Mouse (Mus musculus): ENCODE measurements around the gene Marveld3.

Gene Marveld3

GRCm38 (mm10) chr8:109961693-109962367, at the start of gene Marveld3:
TSS of gene Marveld3 (minus strand) at chr8:109962203.
- DNase-seq (ENCODE audit: low read depth in 1 of 2, low spot score in 2 of 2): no peak

- no peak for DNase-seq (ENCODE audit: low read depth in 1 of 2, low spot score in 2 of 2)
Measured at GRCm38 (mm10) chr8:110010868-110011267, 48.9 kb upstream of the Marveld3 start.

- no peak for DNase-seq (ENCODE audit: low read depth in 1 of 2, low spot score in 2 of 2)
Measured at GRCm38 (mm10) chr8:110008995-110009446, 47.0 kb upstream of the Marveld3 start.

- DNase-seq (ENCODE audit: low read depth in 1 of 2, low spot score in 2 of 2): no peak
Measured at GRCm38 (mm10) chr8:110008228-110008994, 46.4 kb upstream of the Marveld3 start.

- no peak for DNase-seq (ENCODE audit: low read depth in 1 of 2, low spot score in 2 of 2)
Measured at GRCm38 (mm10) chr8:110006312-110007023, 44.5 kb upstream of the Marveld3 start.

GRCm38 (mm10) chr8:110004300-110004699, 42.3 kb upstream of the Marveld3 start:
- no peak for DNase-seq (ENCODE audit: low read depth in 1 of 2, low spot score in 2 of 2)

GRCm38 (mm10) chr8:110002953-110003352, 41.0 kb upstream of the Marveld3 start:
- DNase-seq (ENCODE audit: low read depth in 1 of 2, low spot score in 2 of 2): no peak

- no peak for DNase-seq (ENCODE audit: low read depth in 1 of 2, low spot score in 2 of 2)
Measured at GRCm38 (mm10) chr8:109999974-110000373, 38.0 kb upstream of the Marveld3 start.

- DNase-seq (ENCODE audit: low read depth in 1 of 2, low spot score in 2 of 2): no peak
Measured at GRCm38 (mm10) chr8:109998066-109998465, 36.1 kb upstream of the Marveld3 start.

- no peak for DNase-seq (ENCODE audit: low read depth in 1 of 2, low spot score in 2 of 2)
Measured at GRCm38 (mm10) chr8:109997381-109997780, 35.4 kb upstream of the Marveld3 start.

- no peak for DNase-seq (ENCODE audit: low read depth in 1 of 2, low spot score in 2 of 2)
Measured at GRCm38 (mm10) chr8:109992951-109993350, 30.9 kb upstream of the Marveld3 start.

GRCm38 (mm10) chr8:109992166-109992565, 30.2 kb upstream of the Marveld3 start:
- no peak for DNase-seq (ENCODE audit: low read depth in 1 of 2, low spot score in 2 of 2)

- DNase-seq (ENCODE audit: low read depth in 1 of 2, low spot score in 2 of 2): no peak
Measured at GRCm38 (mm10) chr8:109990224-109990623, 28.2 kb upstream of the Marveld3 start, which contains the start of gene Tat. TSS of gene Tat (plus strand) at chr8:109990437.

GRCm38 (mm10) chr8:109989151-109989550, 27.1 kb upstream of the Marveld3 start:
- no peak for DNase-seq (ENCODE audit: low read depth in 1 of 2, low spot score in 2 of 2)

- no peak for DNase-seq (ENCODE audit: low read depth in 1 of 2, low spot score in 2 of 2)
Measured at GRCm38 (mm10) chr8:109987776-109988175, 25.8 kb upstream of the Marveld3 start.

- no peak for DNase-seq (ENCODE audit: low read depth in 1 of 2, low spot score in 2 of 2)
Measured at GRCm38 (mm10) chr8:109986384-109986783, 24.4 kb upstream of the Marveld3 start.

GRCm38 (mm10) chr8:109983944-109984343, 21.9 kb upstream of the Marveld3 start:
- DNase-seq (ENCODE audit: low read depth in 1 of 2, low spot score in 2 of 2): no peak

GRCm38 (mm10) chr8:109982386-109983105, 20.5 kb upstream of the Marveld3 start:
- DNase-seq (ENCODE audit: low read depth in 1 of 2, low spot score in 2 of 2): no peak

GRCm38 (mm10) chr8:109979339-109979738, 17.3 kb upstream of the Marveld3 start:
- no peak for DNase-seq (ENCODE audit: low read depth in 1 of 2, low spot score in 2 of 2)

- DNase-seq (ENCODE audit: low read depth in 1 of 2, low spot score in 2 of 2): no peak
Measured at GRCm38 (mm10) chr8:109972901-109973300, 10.9 kb upstream of the Marveld3 start.

GRCm38 (mm10) chr8:109970323-109970722, 8.3 kb upstream of the Marveld3 start:
- no peak for DNase-seq (ENCODE audit: low read depth in 1 of 2, low spot score in 2 of 2)

Measured in monocyte, adult 2 months (primary cell).